Mouse (Mus musculus) small intestine, adult 10 weeks (tissue): Measurements from ENCODE around the gene Scgb2b18. TPM values are rescaled to one million over a fixed set of nuclear protein-coding genes. Genes with fewer than 3 reads are reported as not detected.

Source experiments
- polyA plus RNA-seq: library from polyadenylated mRNA; stranded (reverse); fragments of 350-450 nt; fragmentation: Illumina TruSeq; extraction: RNeasy Lipid Tissue Mini Kit (QIAGEN cat#74804); gene quantifications from one replicate; pipeline ENCODE4 v1.2.3, GENCODE M21; 2014; ENCODE audit warnings: low replicate concordance

Scgb2b18 gene
- polyA plus RNA-seq, result not detected

GRCm38 (mm10) chr7:33173764-33174163 is at the start of gene Scgb2b18:
Gene Scgb2b18, minus strand, starts transcription at chr7:33173864.

GRCm38 (mm10) chr7:33185268-33185667 is 11.6 kb upstream of the Scgb2b18 start, which contains the start of gene Scgb1b18:
Gene Scgb1b18, plus strand, starts transcription at chr7:33185568.

Other genes starting within 250 kb of the Scgb2b18 start
- 5.0 TPM for gene Scgb2b17, start 117.3 kb downstream of the Scgb2b18 start, polyA plus RNA-seq
- gene Scgb1b17, start 110.4 kb downstream of the Scgb2b18 start, polyA plus RNA-seq, result not detected
- not detected for gene Scgb1b18, start 11.7 kb upstream of the Scgb2b18 start, polyA plus RNA-seq
- gene Scgb2b19, start 106.5 kb upstream of the Scgb2b18 start, polyA plus RNA-seq, result not detected
- gene Scgb1b19, start 113.4 kb upstream of the Scgb2b18 start, polyA plus RNA-seq, result not detected
- gene Scgb2b20, start 192.5 kb upstream of the Scgb2b18 start, polyA plus RNA-seq, result not detected
- not detected for gene Scgb1b20, start 199.4 kb upstream of the Scgb2b18 start, polyA plus RNA-seq